Mouse (Mus musculus) neutrophil, adult 65 days (primary cell): Measurements from ENCODE around the gene Nwd2. TPM values are rescaled to one million over a fixed set of nuclear protein-coding genes. Genes with fewer than 3 reads are reported as not detected.

Source experiments
- total RNA-seq: library from RNA; stranded (reverse); gene quantifications from 2 replicates; pipeline ENCODE4 v1.2.4, GENCODE M21; 2023

The Nwd2 gene
- total RNA-seq, result not detected in 2 replicates

GRCm38 (mm10) chr5:63649070-63649532, at the start of gene Nwd2:
Gene Nwd2, plus strand, starts transcription at chr5:63649102.

GRCm38 (mm10) chr5:63811819-63812508, 163.1 kb downstream of the Nwd2 start, which contains the start of gene 0610040J01Rik:
Gene 0610040J01Rik, plus strand, starts transcription at chr5:63812363.

Other genes starting within 250 kb of the Nwd2 start
- 1.8 and 2.1 TPM in 2 replicates for gene 0610040J01Rik, start 163.3 kb downstream of the Nwd2 start, total RNA-seq